Mouse (Mus musculus) thymus, postnatal 0 days (tissue): Measurements from ENCODE around the gene Rptor. TPM values are rescaled to one million over a fixed set of nuclear protein-coding genes. Genes with fewer than 3 reads are reported as not detected.

ENCODE experiments used
- DNase-seq: peaks from one replicate; pipeline ENCODE4 v3.0.0-alpha.2; 2015; ENCODE audit warnings: low spot score
- polyA plus RNA-seq: library from polyadenylated mRNA; unstranded; fragments of >200 nt; fragmentation: Nextera tagmentation; extraction: Ambion mirVana; gene quantifications from 2 replicates; pipeline ENCODE4 v1.2.1, GENCODE M21; 2015

Gene Rptor
- polyA plus RNA-seq, 1 experiment from 2014 or later, result 14.0 TPM

GRCm38 (mm10) chr11:119603527-119603905, 811 bp downstream of the Rptor start:
- DNase-seq, result no peak

DNA sequence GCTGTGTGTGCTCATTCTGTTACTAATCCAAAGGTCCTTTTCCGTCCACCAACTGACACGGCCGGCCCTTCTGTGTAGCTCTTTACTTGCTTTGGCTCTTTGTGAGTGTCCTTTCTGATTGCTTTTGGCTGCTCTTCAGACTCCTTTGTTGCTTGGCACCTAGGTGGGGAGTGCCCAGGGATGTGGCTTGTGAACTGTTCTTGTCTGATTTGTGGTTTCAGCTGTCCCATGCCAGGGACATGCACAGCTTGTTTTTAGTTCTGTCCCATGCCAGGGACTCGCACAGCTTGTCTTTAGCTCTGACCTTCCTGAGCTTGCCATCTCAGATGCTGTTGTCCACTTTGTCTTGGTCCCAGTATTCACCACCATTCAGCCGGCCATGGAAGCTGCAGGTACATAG, 4.8 kb downstream of the Rptor start:
- no peak for DNase-seq

DNA sequence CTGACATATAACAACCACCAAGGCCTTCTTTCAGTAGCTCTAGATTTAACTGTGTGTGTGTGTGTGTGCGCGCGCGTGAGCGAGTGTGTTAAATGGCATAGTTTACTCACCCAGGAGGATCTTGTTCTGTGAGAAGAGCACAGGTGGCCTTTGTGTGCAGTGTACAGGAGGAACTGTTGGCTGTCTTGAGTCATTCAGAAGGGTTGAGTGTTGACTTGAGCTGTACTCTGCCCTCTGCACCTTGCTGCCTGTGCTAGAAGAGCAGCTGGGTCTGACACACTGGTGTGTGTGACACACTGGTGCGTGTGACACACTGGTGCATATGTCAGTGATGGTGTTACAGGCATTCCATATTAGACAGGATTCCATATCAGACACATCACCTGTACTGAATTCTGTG, 8.8 kb downstream of the Rptor start:
- DNase-seq, result no peak

GRCm38 (mm10) chr11:119612179-119612578, 9.5 kb downstream of the Rptor start:
- DNase-seq, result no peak

GRCm38 (mm10) chr11:119615087-119615486, 12.4 kb downstream of the Rptor start:
- DNase-seq, result no peak

DNA sequence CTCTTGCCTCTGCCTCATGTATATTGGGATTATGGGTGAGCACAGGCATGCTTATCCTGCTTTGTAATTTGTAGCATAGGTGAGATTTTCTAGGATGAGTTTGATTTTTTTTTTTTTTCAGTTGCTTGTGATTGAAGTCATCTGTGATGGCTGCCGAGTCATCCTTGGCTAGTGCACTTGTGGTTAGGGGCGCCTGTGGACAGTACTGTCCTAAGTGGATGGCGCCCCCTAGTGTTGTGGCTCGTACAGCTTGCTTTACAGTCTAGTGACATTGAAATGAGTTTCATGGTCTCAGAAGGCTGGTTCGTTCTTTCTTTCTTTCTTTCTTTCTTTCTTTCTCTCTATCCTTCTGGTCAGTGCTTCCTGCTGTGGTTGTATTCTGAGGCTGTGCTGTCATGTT, 16.1 kb downstream of the Rptor start:
- peak; percentile 53 for DNase-seq

DNA sequence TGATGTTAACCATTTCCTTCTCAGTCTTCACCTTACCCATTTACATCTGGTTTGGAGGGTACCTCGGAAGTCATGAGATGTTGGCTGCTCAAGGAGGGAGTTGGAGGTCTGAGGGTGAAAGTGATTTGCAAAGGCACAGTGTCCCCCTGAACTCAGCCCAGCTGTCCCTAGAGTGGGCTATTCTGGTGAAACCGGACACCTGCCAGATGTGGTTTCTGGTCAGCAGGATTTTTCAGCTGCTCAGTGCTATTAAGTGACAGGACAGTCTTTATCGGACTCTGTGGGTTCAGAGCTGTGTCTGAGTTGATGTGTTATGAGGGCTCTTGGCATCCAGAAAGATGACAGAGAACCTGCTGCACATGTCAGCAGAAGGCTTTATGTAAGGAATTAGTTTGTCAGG, 18.6 kb downstream of the Rptor start:
- DNase-seq, result no peak

DNA sequence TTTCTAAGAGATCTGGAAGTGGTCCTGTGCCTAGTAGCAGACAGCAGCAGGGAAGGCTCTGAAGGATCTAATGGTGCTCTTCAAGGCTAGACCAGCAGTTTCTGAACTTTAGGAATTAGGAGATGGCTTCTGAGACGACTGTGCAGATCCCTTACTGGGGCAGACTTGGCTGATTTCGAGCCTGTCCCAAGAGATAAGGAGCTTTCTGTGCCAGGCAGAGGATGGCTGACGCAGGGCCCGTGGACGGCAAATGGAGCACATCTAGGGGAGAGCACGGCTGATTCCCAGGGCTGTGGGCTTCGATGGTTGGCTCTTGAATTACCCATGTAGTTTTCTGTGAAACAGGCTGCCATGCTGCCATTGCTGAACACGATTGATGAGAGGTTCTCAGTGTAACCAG, 21.1 kb downstream of the Rptor start:
- no peak for DNase-seq

DNA sequence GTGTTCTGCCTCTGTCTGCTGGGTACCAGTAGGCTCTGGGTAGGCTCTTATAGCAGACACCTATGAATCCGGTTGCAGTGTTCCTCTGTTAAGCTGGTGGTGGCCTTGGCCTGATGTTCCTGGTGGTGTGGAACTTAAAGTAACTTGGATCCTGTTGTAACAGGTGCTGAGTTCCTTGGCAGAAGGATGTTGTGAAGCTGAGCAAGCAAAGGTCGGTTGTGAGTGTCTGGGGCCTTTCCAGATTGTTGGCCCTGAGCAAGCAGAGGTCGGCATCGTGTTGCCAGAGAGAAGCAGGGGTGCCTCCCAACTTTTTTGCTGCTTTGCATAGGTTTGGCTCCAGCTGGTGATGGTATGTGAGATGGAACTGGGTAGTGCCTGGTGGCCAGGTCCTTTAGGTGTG, 21.7 kb downstream of the Rptor start:
- DNase-seq, result no peak

GRCm38 (mm10) chr11:119624955-119625354, 22.2 kb downstream of the Rptor start:
- DNase-seq, result no peak

DNA sequence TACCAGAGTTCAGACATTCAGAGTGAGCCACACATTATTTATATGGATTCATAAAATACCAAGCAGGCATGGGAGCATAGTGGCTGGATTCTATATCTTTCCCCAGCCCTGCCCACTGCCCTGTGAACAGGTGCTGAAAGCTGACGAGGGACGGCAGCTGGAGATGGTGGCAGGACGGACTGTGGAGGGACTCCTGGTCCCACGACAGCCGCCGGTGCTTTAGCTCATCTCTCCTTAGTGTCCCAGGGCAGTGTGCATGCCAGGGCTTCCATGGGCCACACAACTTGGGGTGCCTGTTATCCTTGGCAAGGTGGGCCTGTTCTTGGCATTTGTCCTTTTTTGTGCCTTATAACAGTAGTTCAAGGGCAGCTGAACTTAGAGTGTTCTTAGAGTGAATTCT, 22.8 kb downstream of the Rptor start:
- no peak for DNase-seq

- no peak for DNase-seq
Observed at GRCm38 (mm10) chr11:119625943-119626342, 23.2 kb downstream of the Rptor start.

- no peak for DNase-seq
Observed at GRCm38 (mm10) chr11:119627243-119627642, 24.5 kb downstream of the Rptor start.

DNA sequence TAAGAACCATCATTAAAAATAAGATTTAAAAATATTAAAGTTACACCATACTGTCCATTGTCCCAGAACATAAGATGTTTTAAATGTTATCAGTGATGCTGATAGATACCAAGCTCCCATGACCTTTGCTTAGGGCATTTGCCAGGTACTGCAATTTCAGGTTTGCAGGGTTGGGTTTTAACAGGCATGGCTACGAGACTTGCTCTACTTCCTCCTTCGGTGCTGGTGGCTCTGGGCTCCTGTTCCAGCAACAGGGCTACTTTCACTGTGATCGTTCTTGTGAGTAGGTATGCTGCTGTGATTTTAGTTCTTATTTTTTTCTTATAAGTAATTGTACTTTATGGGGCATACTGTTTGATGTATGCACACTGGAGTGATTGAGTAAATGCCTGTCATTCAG, 26.4 kb downstream of the Rptor start:
- DNase-seq, result no peak

DNA sequence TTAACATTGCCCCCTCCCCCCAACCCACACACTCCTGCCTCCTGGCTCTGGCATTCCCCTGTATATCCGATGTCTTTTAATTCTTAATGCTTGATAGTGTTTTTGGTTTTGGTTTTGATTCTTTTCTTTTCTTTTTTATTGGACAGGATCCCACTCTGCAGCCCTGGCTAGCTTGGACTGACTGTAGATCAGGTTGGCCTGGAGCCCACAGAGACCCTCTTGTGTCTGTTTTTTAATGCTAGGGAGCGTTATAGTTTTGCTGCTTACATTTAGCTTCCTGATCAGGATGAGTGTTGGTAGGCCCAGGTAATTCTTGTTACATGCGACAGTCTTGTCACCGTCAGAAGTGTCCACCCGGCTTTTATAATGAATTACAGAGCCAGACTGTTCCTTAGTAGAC, 27.6 kb downstream of the Rptor start:
- no peak for DNase-seq

- no peak for DNase-seq
Observed at GRCm38 (mm10) chr11:119631222-119631870, 28.6 kb downstream of the Rptor start.

- no peak for DNase-seq
Observed at GRCm38 (mm10) chr11:119636371-119636883, 33.7 kb downstream of the Rptor start.

DNA sequence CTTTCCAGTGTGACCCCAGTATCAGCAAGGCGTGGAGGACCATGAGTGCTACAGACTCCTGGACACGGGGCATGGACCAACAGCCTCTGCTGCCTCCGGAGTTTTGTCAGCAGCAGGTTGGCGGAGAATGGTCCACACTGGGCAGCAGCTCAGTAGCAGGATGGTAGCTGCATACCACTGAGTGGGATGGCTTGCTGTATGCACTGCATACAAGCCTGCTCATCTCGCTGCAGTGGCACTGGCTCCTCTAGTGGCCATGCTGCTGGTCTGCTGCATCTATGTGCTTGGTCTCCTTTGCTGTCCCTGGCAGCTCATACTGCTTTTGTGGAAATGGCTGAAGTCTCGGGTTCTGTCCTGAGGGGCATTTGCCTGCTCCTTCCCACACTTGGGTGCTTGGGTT, 34.8 kb downstream of the Rptor start:
- DNase-seq, result no peak

GRCm38 (mm10) chr11:119640491-119640890, 37.8 kb downstream of the Rptor start:
- DNase-seq, result no peak

DNA sequence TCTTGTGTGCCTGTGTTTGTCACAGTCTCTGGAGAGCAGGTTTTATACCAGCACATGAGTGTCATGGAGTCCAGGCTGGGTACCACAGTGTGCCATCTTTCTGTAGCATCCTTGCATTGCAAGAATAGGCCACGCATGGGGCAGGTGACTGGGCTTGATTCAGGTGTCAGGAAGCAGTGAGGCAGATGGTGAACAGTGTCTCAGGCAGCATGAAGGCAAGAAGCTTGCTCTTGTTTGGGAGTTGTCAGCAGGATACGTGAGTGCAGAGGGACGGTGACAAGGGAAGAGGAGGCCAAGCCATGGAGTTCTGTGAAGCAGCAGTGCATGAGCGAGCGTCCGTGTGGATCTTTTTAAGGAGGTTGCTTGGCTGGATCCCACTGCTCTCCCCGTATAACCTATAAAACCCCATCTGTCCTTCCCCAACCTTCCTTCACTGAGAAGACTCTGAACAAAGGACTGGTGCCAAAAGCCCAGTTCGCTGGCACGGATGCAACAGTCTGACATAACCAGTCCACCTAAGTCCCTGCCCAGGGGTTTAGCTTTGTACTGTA, 39.2 kb downstream of the Rptor start:
- DNase-seq, result no peak

DNA sequence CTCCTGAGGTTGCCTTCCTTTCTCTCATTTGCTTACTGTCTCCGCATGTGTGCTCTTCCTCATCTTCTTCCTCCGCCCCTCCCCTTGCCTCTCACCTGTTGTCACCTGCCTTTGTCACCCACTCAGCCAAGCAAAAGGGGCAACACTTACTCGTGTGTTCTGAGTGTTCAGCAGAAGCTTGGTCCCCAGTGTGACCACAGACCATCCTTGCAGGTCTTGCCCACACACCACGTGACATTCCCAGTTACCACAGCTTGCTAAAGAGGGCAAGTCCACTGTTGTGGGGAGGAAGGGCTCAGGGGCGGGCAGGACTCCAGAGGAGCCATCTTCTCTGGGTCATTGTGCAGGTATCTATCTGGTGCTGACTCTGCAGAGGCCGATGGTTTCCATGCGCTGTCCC, 40.6 kb downstream of the Rptor start:
- no peak for DNase-seq

DNA sequence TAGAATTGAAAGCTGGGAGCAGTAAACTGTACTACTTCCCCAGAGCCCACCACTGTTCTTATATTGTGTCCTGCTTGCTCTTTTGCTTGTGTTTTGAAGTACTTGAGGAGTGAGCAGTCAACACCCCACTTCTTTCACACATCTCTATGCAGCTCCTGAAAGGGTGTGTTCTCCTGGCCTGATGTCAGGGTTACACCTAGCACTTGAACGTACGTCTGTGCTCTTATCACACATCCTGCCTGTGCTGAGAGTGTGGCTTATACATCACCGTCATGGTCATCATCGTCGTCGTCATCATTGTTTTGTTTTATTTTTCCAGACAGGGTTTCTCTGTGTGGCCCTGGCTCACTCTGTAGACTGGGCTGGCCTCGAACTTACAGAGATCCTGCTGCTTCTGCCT, 41.4 kb downstream of the Rptor start:
- DNase-seq, result no peak

DNA sequence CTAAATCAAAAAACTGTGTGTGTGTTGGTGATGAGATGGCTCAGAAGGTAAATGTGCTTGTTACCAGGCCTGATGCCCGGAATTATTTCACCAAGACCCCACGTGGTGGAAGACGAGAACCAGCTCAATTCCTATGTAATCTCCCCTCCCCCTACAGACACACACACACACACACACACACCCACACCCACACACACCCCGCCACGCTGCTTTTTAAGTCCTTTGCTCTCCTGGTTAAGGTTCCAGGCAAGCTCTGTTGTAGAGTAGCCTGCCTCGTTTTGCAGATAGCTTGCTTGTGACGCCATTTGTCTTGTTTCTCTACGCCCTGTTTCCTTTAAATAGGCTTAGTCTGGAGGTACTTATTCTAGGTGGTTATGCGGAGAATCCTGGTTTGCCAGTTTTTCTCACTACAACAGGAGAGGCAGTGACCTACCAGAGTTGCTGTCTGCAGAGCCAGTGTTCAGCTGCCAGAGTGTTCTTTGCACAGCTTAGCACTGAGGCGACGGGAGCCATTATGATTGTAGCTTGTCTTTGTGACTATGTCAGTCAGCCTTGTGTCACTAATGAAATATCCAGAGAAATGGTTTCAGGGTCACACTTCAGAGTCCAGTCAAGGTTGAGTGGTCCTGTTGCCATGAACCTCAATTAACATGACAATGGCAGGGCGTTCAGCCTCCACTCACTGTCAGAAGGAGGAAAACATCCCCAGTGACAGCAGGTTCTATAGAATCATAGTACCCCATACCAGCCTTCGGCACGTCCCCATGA, 42.1 kb downstream of the Rptor start:
- no peak for DNase-seq
